Mouse (Mus musculus) midbrain, embryonic 16.5 days (tissue): ENCODE measurements around the gene Atp11c. TPM values are rescaled to one million over a fixed set of nuclear protein-coding genes. Genes with fewer than 3 reads are reported as not detected.

ENCODE experiments used
- ATAC-seq: fragments of 200-750 bp; cut with Nextera tagmentation; 2 replicates; pipeline ENCODE4 v1.8.0; 2017; ENCODE audit warnings: moderate TSS enrichment
- H3K27ac ChIP-seq: fragments of 300-500 bp; sonication (generic); 2 replicates; pipeline ENCODE4 v1.5.1; 2014; ENCODE audit warnings: mild to moderate bottlenecking, low read length, mixed read lengths
- H3K27me3 ChIP-seq: fragments of 300-500 bp; sonication (generic); 2 replicates; pipeline ENCODE4 v1.6.1; 2014; ENCODE audit warnings: low read depth, low read length, mixed read lengths; ENCODE audit not compliant: control insufficient read depth, insufficient read depth
- H3K36me3 ChIP-seq: fragments of 300-500 bp; sonication (generic); 2 replicates; pipeline ENCODE4 v1.6.1; 2014; ENCODE audit warnings: mild to moderate bottlenecking, low read length, moderate library complexity, mixed read lengths; ENCODE audit not compliant: control insufficient read depth, insufficient read depth
- H3K4me1 ChIP-seq: fragments of 300-500 bp; sonication (generic); 2 replicates; pipeline ENCODE4 v1.6.1; 2014; ENCODE audit warnings: mild to moderate bottlenecking, low read length, mixed read lengths; ENCODE audit not compliant: control insufficient read depth, insufficient read depth
- H3K4me2 ChIP-seq: fragments of 300-500 bp; sonication (generic); 2 replicates; pipeline ENCODE4 v1.6.1; 2014; ENCODE audit warnings: mild to moderate bottlenecking, low read length, mixed read lengths
- H3K4me3 ChIP-seq: fragments of 300-500 bp; sonication (generic); 2 replicates; pipeline ENCODE4 v1.5.1; 2014; ENCODE audit warnings: low read depth, mild to moderate bottlenecking, low read length, moderate library complexity, mixed read lengths
- H3K9ac ChIP-seq: fragments of 300-500 bp; sonication (generic); 2 replicates; pipeline ENCODE4 v1.6.1; 2014; ENCODE audit warnings: low read depth, low read length, mixed read lengths
- H3K9me3 ChIP-seq: fragments of 300-500 bp; sonication (generic); replicated peaks from 2 replicates; pipeline ENCODE4 v1.6.1; 2014; ENCODE audit warnings: mild to moderate bottlenecking, low read length, mixed read lengths; ENCODE audit not compliant: control insufficient read depth, poor library complexity, severe bottlenecking
- WGBS: fragments of 180-500 bp; shearing (Covaris S2); extraction: QIAGEN DNeasy Blood & Tissue Kit; methylation state at CpG from one replicate; pipeline ENCODE4 v1.1.7; 2014; 5-methylcytosine and 5-hydroxymethylcytosine counted together
- microRNA counts: library from miRNA; unstranded; fragments of <30 nt; microRNA quantifications from one replicate; lab custom pipeline; 2016
- microRNA-seq: library from miRNA; unstranded; fragments of <30 nt; microRNA quantifications from one replicate; pipeline ENCODE4, GENCODE M21; 2017
- polyA plus RNA-seq: library from polyadenylated mRNA; unstranded; fragments of >200 nt; fragmentation: Nextera tagmentation; extraction: Ambion mirVana; gene quantifications from 2 replicates; pipeline ENCODE4 v1.2.1, GENCODE M21; 2015

Gene Atp11c
- polyA plus RNA-seq, 1 experiment from 2014 or later, result 8.9 TPM

DNA sequence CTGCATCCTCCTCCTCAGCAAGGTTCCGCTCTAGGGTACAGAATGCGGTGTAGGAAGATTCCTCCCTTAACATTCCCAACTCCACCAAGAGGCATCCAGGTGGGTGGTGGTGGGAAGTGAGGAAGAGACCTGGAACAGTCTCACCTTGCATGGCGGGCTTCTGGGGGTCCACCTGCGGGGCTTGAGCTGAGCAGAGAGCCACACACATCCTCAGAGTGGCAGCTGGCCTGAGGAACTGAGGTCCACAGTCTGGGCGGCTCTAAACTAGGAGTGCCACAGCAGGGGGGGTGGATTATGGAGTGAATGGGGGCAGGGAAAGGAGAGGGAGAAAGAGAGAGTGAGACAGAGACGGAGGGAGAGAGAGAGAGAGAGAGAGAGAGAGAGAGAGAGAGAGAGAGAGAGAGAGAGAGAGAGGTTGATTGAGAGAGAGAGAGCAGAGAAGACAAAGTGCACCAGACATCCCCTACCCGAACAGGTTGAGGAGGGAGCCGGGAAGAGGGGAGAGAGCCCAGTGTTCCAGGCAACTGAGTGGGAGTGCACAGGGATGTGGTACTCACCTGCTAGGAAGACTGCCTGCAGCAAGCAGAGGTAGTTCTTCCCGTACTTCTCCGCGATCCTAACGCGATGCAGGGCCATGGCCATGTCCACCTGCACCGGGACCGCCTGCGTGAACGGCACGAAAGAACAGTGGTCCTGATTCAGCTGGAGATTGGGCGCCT lies 414.3 kb downstream of the Atp11c start:
- ATAC-seq, result peak; percentile 66; the same call in 1 of the 2 replicates
- Histone ChIP-seq H3K9me3 (no peaks in the 10 kb centered on the region), H3K36me3 (no peaks in the 10 kb centered on the region), H3K4me3 (peak overlapping the region; percentile 48), H3K27me3 (0 out of 2 replicates have a peak, but pooled peaks cover 2% of the 10 kb centered on the region), H3K27ac (no peak overlapping the region), H3K4me1 (no peaks in the 10 kb centered on the region), H3K9ac (peak overlapping the region; percentile 30), H3K4me2 (peak overlapping the region; percentile 88)
- 12% methylated on average over 19 of the region's 19 CpGs for WGBS

MicroRNAs encoded within 50 kb of the gene (microRNA counts, 519-probe panel; counts per million panel counts)
- microRNA mmu-miR-505 (lab: Ali Mortazavi, UCI), result 2,334 counts per million, percentile 70 among the panel's probes with 10 or more counts

Small RNAs within 50 kb of the gene (microRNA-seq; reads per million reads assigned to microRNA genes)
- gene Mir505, result 185 reads per million, percentile 60 among the genes with 10 or more reads in this experiment

Other genes starting within 250 kb of the Atp11c start
- not detected in 2 replicates for gene Gm7073, start 53.4 kb downstream of the Atp11c start, polyA plus RNA-seq